Mouse (Mus musculus): ENCODE results near the gene Gm7361. TPM values are rescaled to one million over a fixed set of nuclear protein-coding genes. Genes with fewer than 3 reads are reported as not detected.
"Not testable (repeated sequence)": the region's sequence is repeated elsewhere in the genome, so short reads cannot be mapped to it uniquely, and the experiment has no call there.

Gm7361 gene
- not detected in 2 replicates for polyA plus RNA-seq (2015; fragmentation: Nextera tagmentation; extraction: Ambion mirVana)

DNA sequence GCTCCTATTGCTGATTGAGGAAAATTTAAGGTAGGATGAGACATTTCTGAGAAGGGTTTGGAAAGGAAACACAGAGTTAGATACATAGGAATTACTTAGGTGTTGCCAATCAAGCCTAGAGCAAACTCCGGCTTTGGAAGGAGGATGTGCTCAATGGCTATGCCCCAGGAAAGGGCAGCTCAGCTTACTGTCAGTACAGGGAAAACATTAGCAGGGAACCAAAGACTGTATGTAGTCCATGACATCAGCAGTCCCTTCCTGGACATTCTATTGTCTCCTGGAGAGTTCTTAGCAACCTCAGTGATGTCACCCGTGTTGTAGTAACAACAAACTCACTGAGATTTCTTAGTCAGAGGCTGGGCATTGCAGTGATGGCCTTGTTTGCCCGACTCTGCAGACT is at the start of gene Gm7361:
Gm7361 (plus strand) TSS at position 301 of the 400 bp plus-strand sequence.
- not testable (repeated sequence) for H3K27me3 ChIP-seq (ENCODE audit: insufficient read depth, low read length); H3K4me3 ChIP-seq (ENCODE audit: low read length); H3K9me3 ChIP-seq (ENCODE audit: low read length); H3K9ac ChIP-seq (replicated peaks; ENCODE audit: low read length); ATAC-seq (ENCODE audit: low FRiP score, low TSS enrichment); H3K36me3 ChIP-seq (ENCODE audit: insufficient read depth, low read length); H3K27ac ChIP-seq (ENCODE audit: low read length); H3K4me2 ChIP-seq (replicated peaks; ENCODE audit: low read depth, low read length); H3K4me1 ChIP-seq (ENCODE audit: insufficient read depth, low read length)
- 82% methylated on average over 3 of the region's 3 CpGs for WGBS

DNA sequence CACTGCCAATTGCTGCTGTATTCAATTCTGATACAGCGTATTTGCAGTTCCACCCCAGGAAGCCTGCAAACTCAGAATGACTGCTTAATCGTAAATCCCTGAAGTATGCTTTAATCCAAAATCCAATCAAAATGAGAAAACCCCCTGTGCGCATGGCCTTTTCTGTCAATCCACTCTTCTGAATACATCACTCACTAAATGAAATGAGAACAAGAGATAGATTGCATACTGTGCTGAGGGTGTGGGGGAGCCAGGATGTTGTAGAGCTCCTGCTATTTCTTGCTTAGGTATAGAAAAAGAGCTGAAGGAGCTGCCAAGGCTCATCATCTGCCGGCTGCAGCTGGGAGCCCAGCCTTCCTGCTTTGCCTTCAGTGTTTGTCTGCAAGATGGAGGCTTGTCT is 46.5 kb upstream of the Gm7361 start:
- Histone ChIP-seq H3K27ac (ENCODE audit: low read length) (no peak overlapping the region), H3K9me3 (ENCODE audit: low read length) (no peaks in the 10 kb centered on the region), H3K4me1 (ENCODE audit: insufficient read depth, low read length) (no peaks in the 10 kb centered on the region), H3K4me2 (replicated peaks; ENCODE audit: low read depth, low read length) (no peak overlapping the region), H3K4me3 (ENCODE audit: low read length) (no peak overlapping the region), H3K27me3 (ENCODE audit: insufficient read depth, low read length) (no peaks in the 10 kb centered on the region), H3K9ac (replicated peaks; ENCODE audit: low read length) (no peak overlapping the region), H3K36me3 (ENCODE audit: insufficient read depth, low read length) (no peaks in the 10 kb centered on the region)
- ATAC-seq (ENCODE audit: low FRiP score, low TSS enrichment) = no peak
- 86% methylated on average over 4 of the region's 4 CpGs for whole genome bisulfite sequencing

- no peak overlapping the region for H3K27ac ChIP-seq (ENCODE audit: low read length)
- H3K9me3 ChIP-seq (ENCODE audit: low read length) = no peaks in the 10 kb centered on the region
- no peak overlapping the region for H3K9ac ChIP-seq (replicated peaks; ENCODE audit: low read length)
- no peaks in the 10 kb centered on the region for H3K36me3 ChIP-seq (ENCODE audit: insufficient read depth, low read length)
- H3K4me2 ChIP-seq (replicated peaks; ENCODE audit: low read depth, low read length) = no peak overlapping the region
- WGBS = 77% methylated on average over 1 of the region's 1 CpGs
- ATAC-seq (ENCODE audit: low FRiP score, low TSS enrichment) = no peak
- H3K4me3 ChIP-seq (ENCODE audit: low read length) = no peak overlapping the region
- H3K4me1 ChIP-seq (ENCODE audit: insufficient read depth, low read length) = no peaks in the 10 kb centered on the region
- no peaks in the 10 kb centered on the region for H3K27me3 ChIP-seq (ENCODE audit: insufficient read depth, low read length)
Measured at GRCm38 (mm10) chr5:26222076-26222475, 35.4 kb upstream of the Gm7361 start.

- not testable (repeated sequence) for H3K4me3 ChIP-seq (ENCODE audit: low read length); H3K36me3 ChIP-seq (ENCODE audit: insufficient read depth, low read length); H3K9me3 ChIP-seq (ENCODE audit: low read length); H3K27me3 ChIP-seq (ENCODE audit: insufficient read depth, low read length); H3K4me2 ChIP-seq (replicated peaks; ENCODE audit: low read depth, low read length); ATAC-seq (ENCODE audit: low FRiP score, low TSS enrichment); H3K9ac ChIP-seq (replicated peaks; ENCODE audit: low read length); H3K27ac ChIP-seq (ENCODE audit: low read length); H3K4me1 ChIP-seq (ENCODE audit: insufficient read depth, low read length)
- WGBS = 76% methylated on average over 3 of the region's 3 CpGs
Measured at GRCm38 (mm10) chr5:26266656-26267055, 9.2 kb downstream of the Gm7361 start.

DNA sequence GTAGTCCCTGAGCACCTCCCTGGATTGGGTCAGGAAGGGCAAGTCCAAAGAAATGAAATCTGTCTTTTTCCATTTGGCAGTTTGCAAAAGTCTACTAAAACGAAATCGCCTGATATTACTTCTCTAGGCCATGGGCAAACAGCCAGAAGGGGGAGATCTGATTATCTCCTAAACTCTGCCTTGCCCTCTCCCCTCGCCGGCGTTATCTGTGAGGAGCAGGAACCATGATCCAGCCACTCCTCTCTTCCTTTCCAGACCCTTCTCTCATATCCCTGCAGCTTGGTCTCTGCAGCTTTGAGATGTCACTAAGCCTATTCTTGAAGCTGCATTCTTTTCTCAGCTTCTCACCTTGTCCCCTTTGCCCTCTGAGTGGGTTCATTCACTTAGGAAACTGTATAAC is 22.9 kb downstream of the Gm7361 start:
- H3K27ac ChIP-seq (ENCODE audit: low read length) = no peak overlapping the region
- H3K9ac ChIP-seq (replicated peaks; ENCODE audit: low read length) = no peak overlapping the region
- H3K36me3 ChIP-seq (ENCODE audit: insufficient read depth, low read length) = no peaks in the 10 kb centered on the region
- no peak overlapping the region for H3K4me2 ChIP-seq (replicated peaks; ENCODE audit: low read depth, low read length)
- H3K4me3 ChIP-seq (ENCODE audit: low read length) = no peak overlapping the region
- H3K4me1 ChIP-seq (ENCODE audit: insufficient read depth, low read length) = no peaks in the 10 kb centered on the region
- no peak for ATAC-seq (ENCODE audit: low FRiP score, low TSS enrichment)
- 0 out of 2 replicates have a peak, but pooled peaks cover 3% of the 10 kb centered on the region for H3K9me3 ChIP-seq (ENCODE audit: low read length)
- WGBS = 67% methylated on average over 5 of the region's 5 CpGs
- no peaks in the 10 kb centered on the region for H3K27me3 ChIP-seq (ENCODE audit: insufficient read depth, low read length)

DNA sequence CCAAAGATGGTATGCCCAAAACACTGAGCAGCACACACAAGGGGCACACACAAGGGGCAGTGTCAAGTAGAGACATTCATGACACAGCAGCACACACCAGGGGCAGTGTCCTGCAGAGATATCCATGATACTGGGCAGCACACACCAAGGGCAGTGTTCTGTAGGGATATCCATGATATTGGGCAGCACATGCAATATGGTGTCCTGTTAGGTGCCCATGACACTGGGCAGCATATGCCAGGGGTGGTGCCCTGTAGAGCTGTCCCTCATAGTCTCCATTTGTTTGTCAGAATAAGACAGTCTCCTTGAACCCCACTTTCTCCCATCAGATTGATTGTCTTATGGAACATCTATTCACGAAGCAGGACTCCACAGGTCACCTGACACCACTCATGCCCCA is 24.2 kb downstream of the Gm7361 start:
- H3K4me3 ChIP-seq (ENCODE audit: low read length) = no peak overlapping the region
- 85% methylated on average over 1 of the region's 1 CpGs for WGBS
- peak; percentile 35; the same call in 1 of the 2 replicates for ATAC-seq (ENCODE audit: low FRiP score, low TSS enrichment)
- H3K9ac ChIP-seq (replicated peaks; ENCODE audit: low read length) = no peak overlapping the region
- no peak overlapping the region for H3K4me2 ChIP-seq (replicated peaks; ENCODE audit: low read depth, low read length)
- no peaks in the 10 kb centered on the region for H3K27me3 ChIP-seq (ENCODE audit: insufficient read depth, low read length)
- H3K9me3 ChIP-seq (ENCODE audit: low read length) = peaks cover 8% of the 10 kb centered on the region; the same call in 1 of the 2 replicates
- H3K27ac ChIP-seq (ENCODE audit: low read length) = no peak overlapping the region
- no peaks in the 10 kb centered on the region for H3K4me1 ChIP-seq (ENCODE audit: insufficient read depth, low read length)
- H3K36me3 ChIP-seq (ENCODE audit: insufficient read depth, low read length) = no peaks in the 10 kb centered on the region

- Histone ChIP-seq H3K4me1 (ENCODE audit: insufficient read depth, low read length) (no peaks in the 10 kb centered on the region), H3K4me3 (ENCODE audit: low read length) (no peak overlapping the region), H3K27me3 (ENCODE audit: insufficient read depth, low read length) (no peaks in the 10 kb centered on the region), H3K9ac (replicated peaks; ENCODE audit: low read length) (no peak overlapping the region), H3K27ac (ENCODE audit: low read length) (no peak overlapping the region), H3K9me3 (ENCODE audit: low read length) (peaks cover 8% of the 10 kb centered on the region; the same call in 1 of the 2 replicates), H3K4me2 (replicated peaks; ENCODE audit: low read depth, low read length) (no peak overlapping the region), H3K36me3 (ENCODE audit: insufficient read depth, low read length) (no peaks in the 10 kb centered on the region)
- WGBS = 3% methylated on average over 4 of the region's 4 CpGs
- ATAC-seq (ENCODE audit: low FRiP score, low TSS enrichment) = peak; percentile 54; the same call in 1 of the 2 replicates
Measured at GRCm38 (mm10) chr5:26282282-26282681, 24.8 kb downstream of the Gm7361 start.

- H3K9me3 ChIP-seq (ENCODE audit: low read length) = peaks cover 8% of the 10 kb centered on the region; the same call in 1 of the 2 replicates
- WGBS = 90% methylated on average over 1 of the region's 1 CpGs
Measured at GRCm38 (mm10) chr5:26283399-26283798, 25.9 kb downstream of the Gm7361 start.

DNA sequence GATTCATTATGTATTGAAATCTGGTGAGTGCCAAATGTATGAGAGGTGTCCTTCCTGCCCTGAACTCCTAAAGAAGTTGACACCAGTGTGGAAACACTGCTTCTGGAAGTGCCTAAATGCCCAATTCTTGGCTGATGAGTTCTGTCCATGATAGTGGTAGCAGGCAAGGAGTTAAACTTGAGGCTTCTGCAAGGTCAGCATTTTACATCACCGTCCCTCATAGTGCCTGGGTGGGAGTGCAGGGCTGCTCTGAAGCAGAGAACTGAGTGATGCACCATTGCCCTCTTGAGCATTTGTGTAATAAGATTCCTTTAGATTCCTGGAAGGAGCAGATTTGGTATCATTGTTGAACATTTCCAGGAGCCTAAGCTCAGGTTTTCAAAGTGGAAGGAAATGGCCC is 34.1 kb downstream of the Gm7361 start:
- 26% methylated on average over 1 of the region's 1 CpGs for WGBS
- no peaks in the 10 kb centered on the region for H3K27me3 ChIP-seq (ENCODE audit: insufficient read depth, low read length)
- H3K36me3 ChIP-seq (ENCODE audit: insufficient read depth, low read length) = no peaks in the 10 kb centered on the region
- H3K4me2 ChIP-seq (replicated peaks; ENCODE audit: low read depth, low read length) = no peak overlapping the region
- H3K4me1 ChIP-seq (ENCODE audit: insufficient read depth, low read length) = no peaks in the 10 kb centered on the region
- no peaks in the 10 kb centered on the region for H3K9me3 ChIP-seq (ENCODE audit: low read length)
- no peak overlapping the region for H3K4me3 ChIP-seq (ENCODE audit: low read length)
- H3K27ac ChIP-seq (ENCODE audit: low read length) = no peak overlapping the region
- H3K9ac ChIP-seq (replicated peaks; ENCODE audit: low read length) = no peak overlapping the region
- ATAC-seq (ENCODE audit: low FRiP score, low TSS enrichment) = no peak

More at GRCm38 (mm10) chr5:26283399-26283798, 25.9 kb downstream of the Gm7361 start:
- no peak for ATAC-seq (ENCODE audit: low FRiP score, low TSS enrichment)
- Histone ChIP-seq H3K27me3 (ENCODE audit: insufficient read depth, low read length) (no peaks in the 10 kb centered on the region), H3K4me2 (replicated peaks; ENCODE audit: low read depth, low read length) (no peak overlapping the region), H3K4me1 (ENCODE audit: insufficient read depth, low read length) (no peaks in the 10 kb centered on the region), H3K4me3 (ENCODE audit: low read length) (no peak overlapping the region), H3K27ac (ENCODE audit: low read length) (no peak overlapping the region), H3K9ac (replicated peaks; ENCODE audit: low read length) (no peak overlapping the region), H3K36me3 (ENCODE audit: insufficient read depth, low read length) (no peaks in the 10 kb centered on the region)

GRCm38 (mm10) chr5:26293258-26293657 is 35.8 kb downstream of the Gm7361 start:
- no peaks in the 10 kb centered on the region for H3K27me3 ChIP-seq (ENCODE audit: insufficient read depth, low read length)
- no peak overlapping the region for H3K27ac ChIP-seq (ENCODE audit: low read length)
- H3K4me2 ChIP-seq (replicated peaks; ENCODE audit: low read depth, low read length) = no peak overlapping the region
- no peak overlapping the region for H3K9ac ChIP-seq (replicated peaks; ENCODE audit: low read length)
- H3K4me1 ChIP-seq (ENCODE audit: insufficient read depth, low read length) = no peaks in the 10 kb centered on the region
- no peaks in the 10 kb centered on the region for H3K9me3 ChIP-seq (ENCODE audit: low read length)
- no peak for ATAC-seq (ENCODE audit: low FRiP score, low TSS enrichment)
- H3K4me3 ChIP-seq (ENCODE audit: low read length) = no peak overlapping the region
- WGBS = 70% methylated on average over 1 of the region's 1 CpGs
- no peaks in the 10 kb centered on the region for H3K36me3 ChIP-seq (ENCODE audit: insufficient read depth, low read length)
